In the genomic region with DNA sequence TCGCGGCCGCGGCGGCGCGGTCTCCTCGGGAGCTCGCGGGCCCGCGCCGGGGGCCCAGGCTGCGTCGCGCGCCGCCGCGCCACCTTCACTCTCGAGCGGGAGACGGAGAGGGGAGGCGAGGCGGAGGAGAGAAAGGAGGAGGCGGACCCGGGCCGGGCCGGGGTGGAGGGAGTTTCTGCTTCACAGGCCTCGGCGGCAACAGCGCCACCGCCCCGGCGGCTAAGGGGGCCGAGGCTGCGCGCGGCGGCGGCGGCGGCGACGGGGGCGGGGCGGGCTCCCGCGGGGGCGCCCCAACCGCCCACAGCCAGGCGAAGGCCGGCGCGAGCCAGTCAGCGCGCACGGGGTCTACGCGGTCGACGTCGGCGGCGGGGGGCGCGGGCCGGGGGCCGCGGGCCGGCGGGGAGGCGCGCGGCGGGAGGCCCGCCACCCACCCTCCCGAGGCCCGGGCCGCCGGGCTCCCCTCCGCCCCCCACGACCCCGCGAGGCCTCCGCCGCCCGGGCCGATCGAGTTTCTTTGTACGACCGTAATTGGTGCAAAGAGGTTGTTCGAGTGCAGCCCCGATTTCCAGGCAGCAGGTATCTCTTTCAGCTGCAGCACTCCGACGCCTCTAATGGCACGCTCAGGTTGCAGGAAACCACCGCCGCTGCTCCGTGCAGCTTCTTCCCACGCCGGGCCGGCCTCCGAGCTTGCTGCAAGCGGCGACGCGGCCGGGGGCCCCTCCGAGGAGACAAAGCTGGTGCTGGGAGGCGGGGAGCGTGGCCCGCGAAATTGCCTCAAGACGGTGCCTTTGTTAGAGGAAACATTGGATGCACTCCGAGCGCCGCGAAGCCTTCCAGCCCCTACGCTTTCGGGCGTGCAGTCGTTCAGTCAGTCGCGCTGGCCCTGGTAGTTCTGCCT, we compare ENCODE assay signal across 8 mouse cellular contexts. TPM values are rescaled to one million over a fixed set of nuclear protein-coding genes. Genes with fewer than 3 reads are reported as not detected.
A peak's percentile ranks its signal among the peaks of the same experiment; 100 is the strongest.
DNase-seq lines count a peak whose midpoint lies in the region; ATAC-seq lines count a peak whose summit lies in the region.

No protein-coding gene starts in this region.

- peaks cover 18% of the 10 kb centered on the region for H3K4me1 ChIP-seq in hindbrain, embryonic 12.5 days

- 0 out of 2 replicates have a peak, but pooled peaks cover 3% of the 10 kb centered on the region for H3K27me3 ChIP-seq in hindbrain, embryonic 12.5 days

- peak; percentile 94 for DNase-seq in Muller cell, postnatal 12 days (ENCODE audit: inconsistent ontology term)
- DNase-seq in cerebellum, postnatal 10 days = peak; percentile 90 to 94
- peak; percentile 77 to 84 for DNase-seq in frontal cortex, postnatal 10 days (ENCODE audit: low spot score in 2 of 2)
- DNase-seq in layer of hippocampus, postnatal 25 days (ENCODE audit: extremely low spot score in 1 of 2, low spot score in 1 of 2) = peak; percentile 62 to 67
- DNase-seq in lung, postnatal 14 days = peak; percentile 89
- peak; percentile 86 for DNase-seq in retina, embryonic 14.5 days (ENCODE audit: low spot score)
- peak; percentile 89 to 93 for DNase-seq in thymus, postnatal 36 days

- H3K36me3 ChIP-seq in hindbrain, embryonic 12.5 days = no peaks in the 10 kb centered on the region

- peak overlapping the region; percentile 94 for H3K4me3 ChIP-seq in hindbrain, embryonic 12.5 days

- under 1% methylated on average over 61 of the region's 125 CpGs for WGBS in hindbrain, embryonic 12.5 days

- H3K9me3 ChIP-seq in hindbrain, embryonic 12.5 days (replicated peaks) = no peaks in the 10 kb centered on the region

- peak; percentile 93 for ATAC-seq in hindbrain, embryonic 12.5 days (ENCODE audit: low FRiP score)

- H3K27ac ChIP-seq in hindbrain, embryonic 12.5 days = peak overlapping the region; percentile 100

- peak overlapping the region; percentile 68 for H3K4me2 ChIP-seq in hindbrain, embryonic 12.5 days (replicated peaks)

- H3K9ac ChIP-seq in hindbrain, embryonic 12.5 days = peak overlapping the region; percentile 98

RNA-seq across cellular contexts. Expression of gene Erbin, which starts 0.9 kb away (rescaled TPM):
- 23.6 and 23.7 TPM in 2 replicates for polyA plus RNA-seq in hindbrain, embryonic 12.5 days (2016; fragmentation: Nextera tagmentation; extraction: Ambion mirVana)
- total RNA-seq in layer of hippocampus, postnatal 25 days (2021) = 10 to 100 TPM; 39.7 to 40.9 TPM

Comparison
In these comparisons a context has a peak if more than half of its experiments do, and no peak if none do; other contexts are left out.
1. Peak in every context shown above with its lines: DNase-seq, ATAC-seq, H3K4me3 ChIP-seq and H3K27ac ChIP-seq.